Mouse (Mus musculus) liver, adult 2 months (tissue): ENCODE measurements around the gene Fgd1.

Experiments used
- CTCF ChIP-seq: fragments of 200-500 bp; IDR thresholded peaks from 2 replicates; pipeline ENCODE4 v1.5.1; 2011; ENCODE audit warnings: low read depth, low read length, control low read depth
- POLR2A ChIP-seq: fragments of 200-500 bp; IDR thresholded peaks from 2 replicates; pipeline ENCODE4 v1.6.1; 2011; ENCODE audit warnings: low read length, control low read depth; ENCODE audit not compliant: insufficient read depth; ENCODE audit errors: extremely low read depth

DNA sequence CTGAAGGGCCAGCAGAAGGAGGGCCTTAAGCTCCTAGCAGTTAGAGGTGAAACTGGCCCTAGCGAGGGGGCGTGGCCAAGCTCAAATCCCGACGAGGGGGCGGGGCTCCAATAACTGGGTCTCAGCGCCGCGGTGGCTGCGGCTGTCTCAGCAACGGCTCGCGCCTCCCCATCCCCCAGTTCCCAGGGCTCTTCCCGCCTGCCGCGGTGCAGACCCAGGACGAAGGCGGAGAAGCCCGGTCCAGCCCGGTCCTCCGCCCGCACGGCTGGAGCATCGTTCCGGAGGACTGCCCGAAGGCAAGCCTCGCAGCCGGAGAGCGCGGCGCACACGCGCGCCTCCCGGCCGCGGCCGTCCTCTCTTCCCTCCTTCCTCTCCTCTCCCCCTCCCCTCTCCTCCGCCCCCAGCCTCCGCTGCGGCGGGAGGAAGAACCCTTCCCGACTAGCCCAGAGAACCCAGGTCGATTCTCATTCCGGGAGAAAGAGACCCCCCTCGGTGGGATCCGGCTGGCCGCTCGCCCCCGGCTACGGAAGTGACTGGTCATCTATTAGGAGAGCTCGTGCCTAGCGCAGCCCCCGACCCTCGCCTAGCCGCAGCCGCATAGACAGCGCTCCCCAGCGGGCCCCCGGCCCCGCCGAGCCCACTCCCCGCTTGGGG lies 954 bp downstream of the Fgd1 start:
- TF ChIP-seq CTCF (no peak), POLR2A (no peak)
